Mouse (Mus musculus): Measurements from ENCODE around the gene Svop. TPM values are rescaled to one million over a fixed set of nuclear protein-coding genes. Genes with fewer than 3 reads are reported as not detected.

Gene Svop
- polyA plus RNA-seq, 1 experiment = not detected

DNA sequence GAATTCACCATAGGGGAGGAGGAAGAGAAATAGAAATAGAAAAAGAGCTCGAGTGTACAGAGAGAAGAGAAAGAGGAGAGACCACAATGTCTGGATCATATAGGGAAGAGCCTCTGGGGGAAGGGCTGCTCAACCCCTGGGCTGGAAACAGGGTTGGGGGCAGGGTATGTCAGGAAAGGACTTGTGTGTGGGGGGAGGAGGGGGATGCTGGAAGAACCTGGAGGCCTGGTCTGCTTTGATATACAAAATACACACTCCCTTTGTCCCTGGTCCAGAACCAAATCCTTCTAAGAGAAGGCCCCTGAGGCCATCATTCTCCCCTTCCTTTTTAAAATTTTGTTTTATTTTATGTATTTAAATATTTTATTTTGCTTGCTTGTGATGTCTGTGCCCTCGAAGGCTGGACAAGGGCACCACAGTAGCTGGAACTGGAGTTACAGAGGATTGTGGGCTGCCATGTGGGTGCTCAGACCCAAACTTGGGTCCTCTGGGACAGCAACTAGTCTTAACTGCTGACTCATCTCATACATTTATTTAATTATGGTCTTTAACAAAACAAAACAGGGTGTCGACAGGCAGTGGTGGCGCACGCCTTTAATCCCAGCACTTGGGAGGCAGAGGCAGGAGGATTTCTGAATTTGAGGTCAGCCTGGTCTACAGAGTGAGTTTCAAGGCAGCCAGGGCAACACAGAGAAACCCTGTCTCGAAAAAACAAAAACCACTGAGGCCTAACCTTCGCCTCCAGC lies 35.3 kb upstream of the Svop start:
- H3K4me3 ChIP-seq (ENCODE audit: extremely low read depth, insufficient read depth, insufficient read length) = peak overlapping the region; percentile 75; the same call in 1 of the 2 replicates
- no peak for TF ChIP-seq POLR2A (IDR thresholded peaks at IDR 0.05; ENCODE audit: low read depth, low read length)
- WGBS = 79% methylated on average over 7 of the region's 7 CpGs
- no peaks in the 10 kb centered on the region for H3K27me3 ChIP-seq (ENCODE audit: control insufficient read depth, insufficient read depth, low read length)
- H3K36me3 ChIP-seq (ENCODE audit: control insufficient read depth, insufficient read depth, low read length) = peaks cover 14% of the 10 kb centered on the region
- H3K4me1 ChIP-seq (ENCODE audit: control insufficient read depth, insufficient read depth, insufficient read length) = peaks cover 5% of the 10 kb centered on the region
- no peak for DNase-seq (ENCODE audit: low read depth in 1 of 2, low spot score in 2 of 2)
- H3K27ac ChIP-seq (ENCODE audit: insufficient read depth, low read length) = no peak overlapping the region

DNA sequence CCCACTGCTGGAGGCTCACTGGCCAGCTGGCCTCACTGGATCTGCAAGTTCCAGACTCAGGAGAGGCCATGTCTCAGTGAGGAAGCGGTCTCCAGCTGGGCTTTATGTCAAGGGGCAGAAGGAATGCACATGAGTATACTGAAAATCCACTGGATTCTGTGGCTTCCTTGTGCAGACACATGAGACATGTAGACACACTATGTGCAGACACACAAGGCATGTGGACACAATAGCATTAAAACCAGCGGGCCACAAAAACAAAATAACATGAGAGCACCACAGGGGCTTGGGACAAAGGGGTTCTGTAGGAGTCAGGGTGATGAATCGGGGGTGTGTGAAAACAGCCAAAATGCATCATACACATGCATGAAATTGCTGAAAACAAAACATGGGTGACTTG lies 34.6 kb upstream of the Svop start:
- H3K4me1 ChIP-seq (ENCODE audit: control insufficient read depth, insufficient read depth, insufficient read length) = peaks cover 4% of the 10 kb centered on the region
- WGBS = 94% methylated on average over 3 of the region's 3 CpGs
- H3K36me3 ChIP-seq (ENCODE audit: control insufficient read depth, insufficient read depth, low read length) = peaks cover 16% of the 10 kb centered on the region
- no peak overlapping the region for H3K4me3 ChIP-seq (ENCODE audit: extremely low read depth, insufficient read depth, insufficient read length)
- no peak overlapping the region for H3K27ac ChIP-seq (ENCODE audit: insufficient read depth, low read length)
- TF ChIP-seq POLR2A (IDR thresholded peaks at IDR 0.05; ENCODE audit: low read depth, low read length) = no peak
- no peak for TF ChIP-seq CTCF (IDR thresholded peaks at IDR 0.05; ENCODE audit: extremely low read depth, insufficient read depth, insufficient read length, insufficient replicate concordance)
- H3K27me3 ChIP-seq (ENCODE audit: control insufficient read depth, insufficient read depth, low read length) = no peaks in the 10 kb centered on the region
- no peak for DNase-seq (ENCODE audit: low read depth in 1 of 2, low spot score in 2 of 2)

- Histone ChIP-seq H3K27me3 (ENCODE audit: control insufficient read depth, insufficient read depth, low read length) (no peaks in the 10 kb centered on the region), H3K4me3 (ENCODE audit: extremely low read depth, insufficient read depth, insufficient read length) (no peak overlapping the region), H3K4me1 (ENCODE audit: control insufficient read depth, insufficient read depth, insufficient read length) (no peaks in the 10 kb centered on the region; the same call in 1 of the 2 replicates), H3K36me3 (ENCODE audit: control insufficient read depth, insufficient read depth, low read length) (peaks cover 26% of the 10 kb centered on the region), H3K27ac (ENCODE audit: insufficient read depth, low read length) (no peak overlapping the region)
- no peak for DNase-seq (ENCODE audit: low read depth in 1 of 2, low spot score in 2 of 2)
- TF ChIP-seq CTCF (IDR thresholded peaks at IDR 0.05; ENCODE audit: extremely low read depth, insufficient read depth, insufficient read length, insufficient replicate concordance) (no peak), POLR2A (IDR thresholded peaks at IDR 0.05; ENCODE audit: low read depth, low read length) (no peak)
- 86% methylated on average over 4 of the region's 4 CpGs for WGBS
These were observed 28.4 kb upstream of the Svop start for GRCm38 (mm10) chr5:114119806-114120205.

- Histone ChIP-seq H3K27me3 (ENCODE audit: control insufficient read depth, insufficient read depth, low read length) (no peaks in the 10 kb centered on the region), H3K36me3 (ENCODE audit: control insufficient read depth, insufficient read depth, low read length) (peaks cover 17% of the 10 kb centered on the region), H3K4me3 (ENCODE audit: extremely low read depth, insufficient read depth, insufficient read length) (no peak overlapping the region), H3K4me1 (ENCODE audit: control insufficient read depth, insufficient read depth, insufficient read length) (peaks cover 5% of the 10 kb centered on the region; the same call in 1 of the 2 replicates), H3K27ac (ENCODE audit: insufficient read depth, low read length) (no peak overlapping the region)
- WGBS = 38% methylated on average over 7 of the region's 7 CpGs
- TF ChIP-seq CTCF (IDR thresholded peaks at IDR 0.05; ENCODE audit: extremely low read depth, insufficient read depth, insufficient read length, insufficient replicate concordance) (no peak), POLR2A (IDR thresholded peaks at IDR 0.05; ENCODE audit: low read depth, low read length) (no peak)
- no peak for DNase-seq (ENCODE audit: low read depth in 1 of 2, low spot score in 2 of 2)
These were observed 25.2 kb upstream of the Svop start for GRCm38 (mm10) chr5:114116586-114116985.

GRCm38 (mm10) chr5:114115030-114115429 lies 23.7 kb upstream of the Svop start:
- no peak overlapping the region for H3K27ac ChIP-seq (ENCODE audit: insufficient read depth, low read length)
- no peak for TF ChIP-seq CTCF (IDR thresholded peaks at IDR 0.05; ENCODE audit: extremely low read depth, insufficient read depth, insufficient read length, insufficient replicate concordance)
- TF ChIP-seq POLR2A (IDR thresholded peaks at IDR 0.05; ENCODE audit: low read depth, low read length) = no peak
- no peak overlapping the region for H3K4me3 ChIP-seq (ENCODE audit: extremely low read depth, insufficient read depth, insufficient read length)
- peaks cover 5% of the 10 kb centered on the region; the same call in 1 of the 2 replicates for H3K4me1 ChIP-seq (ENCODE audit: control insufficient read depth, insufficient read depth, insufficient read length)
- WGBS = 62% methylated on average over 5 of the region's 5 CpGs
- no peaks in the 10 kb centered on the region for H3K27me3 ChIP-seq (ENCODE audit: control insufficient read depth, insufficient read depth, low read length)
- H3K36me3 ChIP-seq (ENCODE audit: control insufficient read depth, insufficient read depth, low read length) = peaks cover 21% of the 10 kb centered on the region
- DNase-seq (ENCODE audit: low read depth in 1 of 2, low spot score in 2 of 2) = no peak

GRCm38 (mm10) chr5:114113334-114113733 lies 22.0 kb upstream of the Svop start:
- TF ChIP-seq CTCF (IDR thresholded peaks at IDR 0.05; ENCODE audit: extremely low read depth, insufficient read depth, insufficient read length, insufficient replicate concordance) = no peak
- no peak for TF ChIP-seq POLR2A (IDR thresholded peaks at IDR 0.05; ENCODE audit: low read depth, low read length)
- 89% methylated on average over 6 of the region's 6 CpGs for WGBS
- Histone ChIP-seq H3K27me3 (ENCODE audit: control insufficient read depth, insufficient read depth, low read length) (no peaks in the 10 kb centered on the region), H3K4me3 (ENCODE audit: extremely low read depth, insufficient read depth, insufficient read length) (no peak overlapping the region), H3K4me1 (ENCODE audit: control insufficient read depth, insufficient read depth, insufficient read length) (peaks cover 5% of the 10 kb centered on the region; the same call in 1 of the 2 replicates), H3K27ac (ENCODE audit: insufficient read depth, low read length) (no peak overlapping the region), H3K36me3 (ENCODE audit: control insufficient read depth, insufficient read depth, low read length) (peaks cover 30% of the 10 kb centered on the region)
- DNase-seq (ENCODE audit: low read depth in 1 of 2, low spot score in 2 of 2) = no peak

- TF ChIP-seq POLR2A (IDR thresholded peaks at IDR 0.05; ENCODE audit: low read depth, low read length) = no peak
- no peak for TF ChIP-seq CTCF (IDR thresholded peaks at IDR 0.05; ENCODE audit: extremely low read depth, insufficient read depth, insufficient read length, insufficient replicate concordance)
- Histone ChIP-seq H3K36me3 (ENCODE audit: control insufficient read depth, insufficient read depth, low read length) (peaks cover 38% of the 10 kb centered on the region), H3K27me3 (ENCODE audit: control insufficient read depth, insufficient read depth, low read length) (no peaks in the 10 kb centered on the region), H3K4me3 (ENCODE audit: extremely low read depth, insufficient read depth, insufficient read length) (no peak overlapping the region), H3K27ac (ENCODE audit: insufficient read depth, low read length) (no peak overlapping the region), H3K4me1 (ENCODE audit: control insufficient read depth, insufficient read depth, insufficient read length) (no peaks in the 10 kb centered on the region)
- DNase-seq (ENCODE audit: low read depth in 1 of 2, low spot score in 2 of 2) = no peak
- 88% methylated on average over 16 of the region's 16 CpGs for WGBS
These were observed 15.1 kb upstream of the Svop start for GRCm38 (mm10) chr5:114106391-114106935.
